Mouse (Mus musculus): ENCODE measurements around the gene Dnah11. TPM values are rescaled to one million over a fixed set of nuclear protein-coding genes. Genes with fewer than 3 reads are reported as not detected.
A peak's percentile ranks its signal among the peaks of the same experiment; 100 is the strongest.

Gene Dnah11
- polyA plus RNA-seq, 1 experiment from 2014 or later = not detected

DNA sequence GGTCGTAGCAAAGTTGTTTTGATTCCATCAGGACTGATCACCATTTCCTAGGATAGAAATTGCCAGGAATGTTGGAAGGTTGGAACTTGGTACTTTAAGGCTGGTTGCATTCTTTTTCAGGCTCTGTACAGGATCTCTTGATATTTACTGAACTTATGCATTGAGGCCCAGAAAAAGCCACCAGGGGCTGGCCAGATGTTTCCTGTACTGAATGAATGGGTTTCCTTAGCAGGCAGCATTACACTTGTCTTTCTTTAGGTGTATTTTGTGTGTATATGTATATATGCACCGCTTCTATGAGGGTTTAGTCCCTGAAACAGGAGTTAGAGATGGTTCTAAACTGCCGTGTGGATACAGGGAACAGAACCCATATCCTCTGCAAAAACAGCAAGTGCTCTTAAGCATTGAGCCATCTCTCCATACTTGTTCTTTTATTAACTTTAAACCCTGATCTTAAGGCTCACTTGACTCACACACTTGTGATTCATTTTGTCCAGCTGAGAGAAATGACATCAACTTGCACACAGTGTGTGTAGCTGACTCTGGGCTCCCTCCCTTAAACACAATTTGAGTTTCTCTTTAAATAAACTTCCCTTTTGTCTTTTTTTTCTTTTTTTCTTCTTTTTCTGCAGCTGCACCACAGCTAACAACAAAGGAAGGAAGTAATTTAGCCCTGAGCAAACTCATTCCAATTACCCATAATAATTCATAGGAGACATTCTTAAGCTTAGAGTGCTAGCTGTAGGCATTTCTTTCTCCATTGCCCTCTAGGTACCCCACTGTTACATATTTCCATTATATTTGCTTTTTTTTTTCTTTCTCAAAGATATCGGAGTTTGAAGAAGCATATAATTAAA is 330.9 kb downstream of the Dnah11 start:
- ATAC-seq (ENCODE audit: insufficient number of reproducible peaks, insufficient read depth, low FRiP score, low read depth) = no peak
- Histone ChIP-seq H3K27me3 (ENCODE audit: control insufficient read depth, insufficient read depth, low read length) (no peaks in the 10 kb centered on the region), H3K4me3 (ENCODE audit: control insufficient read depth in 1 of 2, insufficient read depth in 1 of 2, low read depth in 1 of 2, low read length in 2 of 2) (no peak overlapping the region), H3K27ac (replicated peaks in 1 of 2; ENCODE audit: control insufficient read depth in 1 of 2, insufficient read depth in 1 of 2, low read depth in 2 of 2, low read length in 2 of 2) (peak overlapping the region in 1 of 2 experiments; percentile 30; a peak in 1 of 4 replicates), H3K36me3 (ENCODE audit: control insufficient read depth, insufficient read depth, low read length) (peaks cover 31% of the 10 kb centered on the region), H3K9me3 (ENCODE audit: control insufficient read depth, low read length) (no peaks in the 10 kb centered on the region), H3K9ac (ENCODE audit: low read length) (no peak overlapping the region), H3K4me1 (ENCODE audit: control insufficient read depth in 2 of 2, insufficient read depth in 2 of 2, low read length in 2 of 2) (no peaks in the 10 kb centered on the region), H3K4me2 (ENCODE audit: low read length) (no peak overlapping the region)
- WGBS = 81% methylated on average over 4 of the region's 4 CpGs

GRCm38 (mm10) chr12:117862655-117863054 is 336.2 kb downstream of the Dnah11 start:
- Histone ChIP-seq H3K4me1 (ENCODE audit: control insufficient read depth in 2 of 2, insufficient read depth in 2 of 2, low read length in 2 of 2) (no peaks in the 10 kb centered on the region), H3K9me3 (ENCODE audit: control insufficient read depth, low read length) (no peaks in the 10 kb centered on the region)
- WGBS = 50% methylated on average over 5 of the region's 5 CpGs

DNA sequence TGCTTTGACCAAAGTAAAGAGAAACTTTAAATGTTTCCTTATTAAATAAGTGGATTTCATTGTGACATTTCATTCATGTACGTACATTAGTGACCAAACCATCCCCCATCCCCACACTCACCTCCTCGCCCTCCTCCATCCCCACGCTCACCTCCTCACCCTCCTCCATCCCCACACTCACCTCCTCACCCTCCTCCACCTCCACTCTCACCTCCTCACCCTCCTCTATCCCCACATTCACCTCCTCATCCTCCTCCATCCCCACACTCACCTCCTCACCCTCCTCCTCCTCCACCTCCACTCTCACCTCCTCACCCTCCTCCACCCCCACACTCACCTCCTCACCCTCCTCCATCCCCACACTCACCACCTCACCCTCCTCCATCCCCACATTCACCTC is 337.6 kb downstream of the Dnah11 start:
- no peaks in the 10 kb centered on the region for H3K27me3 ChIP-seq (ENCODE audit: control insufficient read depth, insufficient read depth, low read length)
- H3K36me3 ChIP-seq (ENCODE audit: control insufficient read depth, insufficient read depth, low read length) = no peaks in the 10 kb centered on the region
- WGBS = 63% methylated on average over 3 of the region's 3 CpGs
- H3K4me3 ChIP-seq (ENCODE audit: control insufficient read depth in 1 of 2, insufficient read depth in 1 of 2, low read depth in 1 of 2, low read length in 2 of 2) = no peak overlapping the region
- no peaks in the 10 kb centered on the region for H3K4me1 ChIP-seq (ENCODE audit: control insufficient read depth in 2 of 2, insufficient read depth in 2 of 2, low read length in 2 of 2)
- no peak overlapping the region for H3K27ac ChIP-seq (replicated peaks in 1 of 2; ENCODE audit: control insufficient read depth in 1 of 2, insufficient read depth in 1 of 2, low read depth in 2 of 2, low read length in 2 of 2)
- no peak overlapping the region for H3K4me2 ChIP-seq (ENCODE audit: low read length)
- H3K9ac ChIP-seq (ENCODE audit: low read length) = no peak overlapping the region
- no peaks in the 10 kb centered on the region for H3K9me3 ChIP-seq (ENCODE audit: control insufficient read depth, low read length)
- ATAC-seq (ENCODE audit: insufficient number of reproducible peaks, insufficient read depth, low FRiP score, low read depth) = no peak

More at GRCm38 (mm10) chr12:117862655-117863054, 336.2 kb downstream of the Dnah11 start:
- Histone ChIP-seq H3K4me3 (ENCODE audit: control insufficient read depth in 1 of 2, insufficient read depth in 1 of 2, low read depth in 1 of 2, low read length in 2 of 2) (no peak overlapping the region), H3K27ac (replicated peaks in 1 of 2; ENCODE audit: control insufficient read depth in 1 of 2, insufficient read depth in 1 of 2, low read depth in 2 of 2, low read length in 2 of 2) (no peak overlapping the region), H3K36me3 (ENCODE audit: control insufficient read depth, insufficient read depth, low read length) (no peaks in the 10 kb centered on the region), H3K9ac (ENCODE audit: low read length) (no peak overlapping the region), H3K27me3 (ENCODE audit: control insufficient read depth, insufficient read depth, low read length) (no peaks in the 10 kb centered on the region), H3K4me2 (ENCODE audit: low read length) (no peak overlapping the region)
- ATAC-seq (ENCODE audit: insufficient number of reproducible peaks, insufficient read depth, low FRiP score, low read depth) = no peak

DNA sequence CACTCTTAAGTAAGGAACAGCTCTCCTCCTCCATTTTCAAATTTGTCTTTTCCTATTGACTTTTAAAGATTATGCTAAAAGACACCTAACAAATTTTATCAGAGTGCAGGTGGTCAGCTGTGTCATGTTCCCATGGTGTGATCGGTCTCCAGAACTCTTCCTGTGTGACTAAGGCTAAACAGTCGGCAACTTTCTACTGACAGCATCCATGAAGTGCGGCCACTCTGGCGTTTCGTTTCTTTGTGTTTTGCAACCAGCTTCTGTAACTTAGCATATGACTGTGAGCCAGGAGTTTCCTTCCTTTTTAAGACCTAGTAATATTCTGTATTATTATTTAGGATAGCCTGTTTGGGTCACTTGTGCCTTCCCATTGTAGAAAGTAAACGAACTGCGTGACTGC is 338.0 kb downstream of the Dnah11 start:
- H3K4me1 ChIP-seq (ENCODE audit: control insufficient read depth in 2 of 2, insufficient read depth in 2 of 2, low read length in 2 of 2) = no peaks in the 10 kb centered on the region
- no peaks in the 10 kb centered on the region for H3K27me3 ChIP-seq (ENCODE audit: control insufficient read depth, insufficient read depth, low read length)
- no peak overlapping the region for H3K9ac ChIP-seq (ENCODE audit: low read length)
- no peak overlapping the region for H3K4me3 ChIP-seq (ENCODE audit: control insufficient read depth in 1 of 2, insufficient read depth in 1 of 2, low read depth in 1 of 2, low read length in 2 of 2)
- no peak for ATAC-seq (ENCODE audit: insufficient number of reproducible peaks, insufficient read depth, low FRiP score, low read depth)
- no peaks in the 10 kb centered on the region for H3K9me3 ChIP-seq (ENCODE audit: control insufficient read depth, low read length)
- 69% methylated on average over 7 of the region's 7 CpGs for WGBS
- no peak overlapping the region for H3K27ac ChIP-seq (replicated peaks in 1 of 2; ENCODE audit: control insufficient read depth in 1 of 2, insufficient read depth in 1 of 2, low read depth in 2 of 2, low read length in 2 of 2)
- no peaks in the 10 kb centered on the region for H3K36me3 ChIP-seq (ENCODE audit: control insufficient read depth, insufficient read depth, low read length)
- H3K4me2 ChIP-seq (ENCODE audit: low read length) = no peak overlapping the region

GRCm38 (mm10) chr12:117857884-117858283 is 341.0 kb downstream of the Dnah11 start:
- H3K36me3 ChIP-seq (ENCODE audit: control insufficient read depth, insufficient read depth, low read length) = no peaks in the 10 kb centered on the region
- H3K27ac ChIP-seq (replicated peaks in 1 of 2; ENCODE audit: control insufficient read depth in 1 of 2, insufficient read depth in 1 of 2, low read depth in 2 of 2, low read length in 2 of 2) = no peak overlapping the region
- H3K4me1 ChIP-seq (ENCODE audit: control insufficient read depth in 2 of 2, insufficient read depth in 2 of 2, low read length in 2 of 2) = no peaks in the 10 kb centered on the region
- H3K27me3 ChIP-seq (ENCODE audit: control insufficient read depth, insufficient read depth, low read length) = no peaks in the 10 kb centered on the region
- WGBS = 92% methylated on average over 6 of the region's 6 CpGs
- no peak overlapping the region for H3K4me3 ChIP-seq (ENCODE audit: control insufficient read depth in 1 of 2, insufficient read depth in 1 of 2, low read depth in 1 of 2, low read length in 2 of 2)
- ATAC-seq (ENCODE audit: insufficient number of reproducible peaks, insufficient read depth, low FRiP score, low read depth) = no peak
- H3K9ac ChIP-seq (ENCODE audit: low read length) = no peak overlapping the region
- H3K4me2 ChIP-seq (ENCODE audit: low read length) = no peak overlapping the region
- H3K9me3 ChIP-seq (ENCODE audit: control insufficient read depth, low read length) = no peaks in the 10 kb centered on the region

GRCm38 (mm10) chr12:117857023-117857422 is 341.8 kb downstream of the Dnah11 start:
- no peaks in the 10 kb centered on the region for H3K9me3 ChIP-seq (ENCODE audit: control insufficient read depth, low read length)
- 69% methylated on average over 9 of the region's 9 CpGs for WGBS
- no peak overlapping the region for H3K4me3 ChIP-seq (ENCODE audit: control insufficient read depth in 1 of 2, insufficient read depth in 1 of 2, low read depth in 1 of 2, low read length in 2 of 2)
- no peaks in the 10 kb centered on the region for H3K36me3 ChIP-seq (ENCODE audit: control insufficient read depth, insufficient read depth, low read length)
- no peaks in the 10 kb centered on the region for H3K4me1 ChIP-seq (ENCODE audit: control insufficient read depth in 2 of 2, insufficient read depth in 2 of 2, low read length in 2 of 2)
- no peak for ATAC-seq (ENCODE audit: insufficient number of reproducible peaks, insufficient read depth, low FRiP score, low read depth)
- H3K27ac ChIP-seq (replicated peaks in 1 of 2; ENCODE audit: control insufficient read depth in 1 of 2, insufficient read depth in 1 of 2, low read depth in 2 of 2, low read length in 2 of 2) = no peak overlapping the region
- no peak overlapping the region for H3K4me2 ChIP-seq (ENCODE audit: low read length)
- H3K9ac ChIP-seq (ENCODE audit: low read length) = no peak overlapping the region
- H3K27me3 ChIP-seq (ENCODE audit: control insufficient read depth, insufficient read depth, low read length) = no peaks in the 10 kb centered on the region

DNA sequence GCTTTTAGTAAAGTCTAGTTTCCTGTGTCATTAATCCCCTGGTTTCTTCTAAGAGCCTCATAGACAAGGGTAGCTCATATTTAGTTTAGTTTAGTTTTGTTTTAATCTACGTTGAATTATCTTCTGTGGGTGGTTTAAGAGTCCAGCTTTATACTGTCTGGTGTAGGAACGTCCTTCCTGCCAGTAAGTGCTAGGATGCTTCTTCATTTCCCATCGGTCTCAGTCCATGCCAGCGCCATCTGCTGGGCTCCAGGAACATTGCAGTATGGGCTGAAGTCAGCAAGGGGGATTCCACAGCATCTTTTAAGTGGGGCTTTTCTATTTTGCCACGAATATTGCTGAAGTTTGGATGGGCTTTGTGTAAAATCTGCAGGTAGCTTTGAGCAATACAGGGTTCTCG is 345.5 kb downstream of the Dnah11 start:
- Histone ChIP-seq H3K9me3 (ENCODE audit: control insufficient read depth, low read length) (no peaks in the 10 kb centered on the region), H3K4me1 (ENCODE audit: control insufficient read depth in 2 of 2, insufficient read depth in 2 of 2, low read length in 2 of 2) (peaks cover 6 to 15% of the 10 kb centered on the region in 2 experiments), H3K27ac (replicated peaks in 1 of 2; ENCODE audit: control insufficient read depth in 1 of 2, insufficient read depth in 1 of 2, low read depth in 2 of 2, low read length in 2 of 2) (no peak overlapping the region), H3K36me3 (ENCODE audit: control insufficient read depth, insufficient read depth, low read length) (no peaks in the 10 kb centered on the region), H3K4me2 (ENCODE audit: low read length) (no peak overlapping the region), H3K4me3 (ENCODE audit: control insufficient read depth in 1 of 2, insufficient read depth in 1 of 2, low read depth in 1 of 2, low read length in 2 of 2) (no peak overlapping the region), H3K27me3 (ENCODE audit: control insufficient read depth, insufficient read depth, low read length) (no peaks in the 10 kb centered on the region), H3K9ac (ENCODE audit: low read length) (no peak overlapping the region)
- 22% methylated on average over 6 of the region's 6 CpGs for WGBS
- no peak for ATAC-seq (ENCODE audit: insufficient number of reproducible peaks, insufficient read depth, low FRiP score, low read depth)

GRCm38 (mm10) chr12:117850472-117850871 is 348.4 kb downstream of the Dnah11 start:
- 21% methylated on average over 10 of the region's 10 CpGs for WGBS
- Histone ChIP-seq H3K4me2 (ENCODE audit: low read length) (peak overlapping the region; percentile 42), H3K27me3 (ENCODE audit: control insufficient read depth, insufficient read depth, low read length) (no peaks in the 10 kb centered on the region), H3K9ac (ENCODE audit: low read length) (no peak overlapping the region), H3K27ac (replicated peaks in 1 of 2; ENCODE audit: control insufficient read depth in 1 of 2, insufficient read depth in 1 of 2, low read depth in 2 of 2, low read length in 2 of 2) (peak overlapping the region; percentile 70 to 83), H3K4me1 (ENCODE audit: control insufficient read depth in 2 of 2, insufficient read depth in 2 of 2, low read length in 2 of 2) (peaks cover 6 to 18% of the 10 kb centered on the region in 2 experiments), H3K36me3 (ENCODE audit: control insufficient read depth, insufficient read depth, low read length) (no peaks in the 10 kb centered on the region), H3K9me3 (ENCODE audit: control insufficient read depth, low read length) (no peaks in the 10 kb centered on the region), H3K4me3 (ENCODE audit: control insufficient read depth in 1 of 2, insufficient read depth in 1 of 2, low read depth in 1 of 2, low read length in 2 of 2) (no peak overlapping the region)
- ATAC-seq (ENCODE audit: insufficient number of reproducible peaks, insufficient read depth, low FRiP score, low read depth) = peak; percentile 64

Data from heart, embryonic 14.5 days (tissue).